Mouse (Mus musculus) kidney, adult 2 months (tissue): ENCODE data around the gene Kmt2c. TPM values are rescaled to one million over a fixed set of nuclear protein-coding genes. Genes with fewer than 3 reads are reported as not detected.

Source experiments
- DNase-seq: peaks from one replicate; pipeline ENCODE4 v3.0.0; 2021
- H3K27ac ChIP-seq: fragments of 200-500 bp; 2 replicates; pipeline ENCODE4 v1.5.1; 2012; ENCODE audit warnings: low read depth, low read length, control low read depth, inconsistent platforms; ENCODE audit not compliant: insufficient read depth
- H3K27me3 ChIP-seq: fragments of 200-500 bp; replicated peaks from 2 replicates; pipeline ENCODE4 v1.6.1; 2012; ENCODE audit warnings: mild to moderate bottlenecking, moderate library complexity, low read length, inconsistent platforms; ENCODE audit not compliant: control insufficient read depth, insufficient read depth
- H3K36me3 ChIP-seq: fragments of 200-500 bp; 2 replicates; pipeline ENCODE4 v1.6.1; 2012; ENCODE audit warnings: mild to moderate bottlenecking, moderate library complexity, low read length, inconsistent platforms; ENCODE audit not compliant: control insufficient read depth, insufficient read depth
- H3K4me1 ChIP-seq: fragments of 200-500 bp; 2 replicates; pipeline ENCODE4 v1.6.1; 2011; ENCODE audit warnings: low read length; ENCODE audit not compliant: control insufficient read depth, insufficient read depth
- H3K4me3 ChIP-seq: fragments of 200-500 bp; 2 replicates; pipeline ENCODE4 v1.5.1; 2011; ENCODE audit warnings: mild to moderate bottlenecking, low read depth, low read length, control low read depth; ENCODE audit not compliant: insufficient read depth
- CTCF ChIP-seq: fragments of 200-500 bp; conservative IDR thresholded peaks from 2 replicates; pipeline ENCODE4 v1.5.1; 2011; ENCODE audit warnings: low read depth, mild to moderate bottlenecking, control low read depth, low read length, moderate library complexity, mixed read lengths; ENCODE audit not compliant: insufficient read depth, insufficient read length
- POLR2A ChIP-seq: fragments of 200-500 bp; IDR thresholded peaks from one replicate; pipeline ENCODE4 v1.6.1; 2011; ENCODE audit warnings: low read depth, low read length, control low read depth
- WGBS: fragments of 180-500 bp; shearing (Covaris S2); methylation state at CpG from one replicate; pipeline ENCODE4 v1.1.7; 2018; 5-methylcytosine and 5-hydroxymethylcytosine counted together
- polyA plus RNA-seq: library from polyadenylated mRNA; depleted of rRNA; stranded (reverse); fragments of >200 nt; gene quantifications from 2 replicates; pipeline ENCODE4 v1.2.3, GENCODE M21; 2012

Gene Kmt2c
- polyA plus RNA-seq, 1 experiment = 11.8 TPM

- DNase-seq = no peak
- H3K4me3 ChIP-seq = no peak overlapping the region
- 66% methylated on average over 2 of the region's 2 CpGs for WGBS
- TF ChIP-seq CTCF = no peak
- TF ChIP-seq POLR2A = no peak
- H3K27me3 ChIP-seq = no peaks in the 10 kb centered on the region
- no peak overlapping the region for H3K27ac ChIP-seq
- H3K4me1 ChIP-seq = peaks cover 5% of the 10 kb centered on the region; the same call in 1 of the 2 replicates
- H3K36me3 ChIP-seq = no peaks in the 10 kb centered on the region
Measured at GRCm38 (mm10) chr5:25452691-25453090, 45.9 kb downstream of the Kmt2c start.

GRCm38 (mm10) chr5:25437508-25437907 is 61.1 kb downstream of the Kmt2c start:
- Histone ChIP-seq H3K4me1 (0 out of 2 replicates have a peak, but pooled peaks cover 5% of the 10 kb centered on the region), H3K27me3 (no peaks in the 10 kb centered on the region), H3K4me3 (no peak overlapping the region), H3K36me3 (no peaks in the 10 kb centered on the region), H3K27ac (no peak overlapping the region)
- no peak for TF ChIP-seq CTCF
- no peak for TF ChIP-seq POLR2A
- WGBS = 81% methylated on average over 1 of the region's 1 CpGs
- no peak for DNase-seq

- WGBS = 1% methylated on average over 3 of the region's 3 CpGs
Measured at GRCm38 (mm10) chr5:25436081-25436480, 62.5 kb downstream of the Kmt2c start.

DNA sequence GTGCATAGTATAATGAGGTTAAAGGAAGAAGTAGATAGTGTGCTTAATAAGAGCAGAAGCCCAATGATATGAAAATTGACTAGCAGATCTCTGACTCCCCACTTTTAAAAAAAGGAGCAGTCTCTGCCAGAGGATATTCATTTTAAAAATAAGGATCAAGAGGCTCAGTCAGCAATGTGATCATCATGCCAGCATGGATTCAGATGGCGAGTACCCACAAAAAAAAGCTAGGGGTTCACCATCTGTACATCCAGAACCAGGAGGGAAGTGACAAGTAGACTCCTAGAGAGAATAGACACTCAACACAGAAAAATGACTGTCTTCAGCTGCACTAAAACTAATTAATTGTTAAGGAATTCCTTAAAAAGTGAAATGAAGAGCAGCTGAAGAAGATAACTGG is 76.0 kb downstream of the Kmt2c start:
- no peak for DNase-seq
- Histone ChIP-seq H3K4me1 (no peaks in the 10 kb centered on the region), H3K27ac (no peak overlapping the region), H3K36me3 (no peaks in the 10 kb centered on the region), H3K27me3 (no peaks in the 10 kb centered on the region), H3K4me3 (no peak overlapping the region)
- TF ChIP-seq CTCF = no peak
- TF ChIP-seq POLR2A = no peak
- WGBS = 73% methylated on average over 1 of the region's 1 CpGs

More at GRCm38 (mm10) chr5:25436081-25436480, 62.5 kb downstream of the Kmt2c start:
- no peaks in the 10 kb centered on the region for H3K27me3 ChIP-seq
- H3K27ac ChIP-seq = no peak overlapping the region
- 0 out of 2 replicates have a peak, but pooled peaks cover 6% of the 10 kb centered on the region for H3K4me1 ChIP-seq
- no peak for TF ChIP-seq CTCF
- TF ChIP-seq POLR2A = no peak
- DNase-seq = peak; percentile 74
- no peak overlapping the region for H3K4me3 ChIP-seq
- H3K36me3 ChIP-seq = no peaks in the 10 kb centered on the region

- WGBS = 29% methylated on average over 3 of the region's 3 CpGs
Measured at GRCm38 (mm10) chr5:25420601-25421000, 78.0 kb downstream of the Kmt2c start.

DNA sequence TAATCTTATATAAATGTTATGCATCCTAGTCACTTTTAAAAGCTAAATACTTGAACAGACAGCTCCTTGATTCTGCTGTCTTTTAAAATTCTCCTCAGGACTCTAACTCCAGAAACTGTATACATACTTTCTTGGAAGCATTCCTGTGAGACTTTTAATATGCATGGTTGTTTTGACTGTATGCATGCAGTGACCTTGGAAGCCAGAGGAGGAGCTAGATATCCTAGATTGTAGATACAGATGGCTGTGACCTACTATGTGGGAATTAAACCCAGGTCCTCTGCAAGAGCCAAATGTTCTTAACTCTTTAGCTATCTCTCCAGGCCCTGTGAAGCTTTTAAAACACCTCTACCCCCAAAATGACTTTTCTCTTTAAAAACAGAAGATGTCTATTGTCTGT is 83.2 kb downstream of the Kmt2c start:
- no peaks in the 10 kb centered on the region for H3K27me3 ChIP-seq
- TF ChIP-seq CTCF (no peak), POLR2A (no peak)
- no peak for DNase-seq

More at GRCm38 (mm10) chr5:25420601-25421000, 78.0 kb downstream of the Kmt2c start:
- no peaks in the 10 kb centered on the region for H3K27me3 ChIP-seq
- no peak for TF ChIP-seq POLR2A
- TF ChIP-seq CTCF = 0 out of 2 replicates have a peak, but pooled peaks have one; percentile 15
- no peaks in the 10 kb centered on the region for H3K36me3 ChIP-seq
- H3K4me3 ChIP-seq = no peak overlapping the region
- H3K4me1 ChIP-seq = peaks cover 3% of the 10 kb centered on the region; the same call in 1 of the 2 replicates
- peak; percentile 71 for DNase-seq
- no peak overlapping the region for H3K27ac ChIP-seq

DNA sequence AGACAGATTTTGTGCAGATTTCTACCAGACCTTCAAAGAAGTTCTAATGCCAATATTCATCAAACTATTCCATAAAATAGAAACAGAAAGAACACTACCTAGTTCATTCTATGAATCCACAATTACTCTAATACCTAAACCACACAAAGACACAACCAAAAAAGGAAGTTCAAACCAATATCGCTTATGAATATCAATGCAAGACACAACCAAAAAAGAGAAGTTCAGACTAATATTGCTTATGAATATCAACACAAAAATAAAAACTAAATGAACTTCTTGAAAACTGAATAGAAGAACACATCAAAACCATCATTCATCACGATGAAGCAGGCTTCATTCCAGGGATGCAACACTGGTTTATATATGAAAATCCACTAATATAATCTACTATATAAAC is 101.9 kb downstream of the Kmt2c start:
- no peak for DNase-seq
- Histone ChIP-seq H3K4me3 (no peak overlapping the region), H3K4me1 (no peaks in the 10 kb centered on the region), H3K27me3 (no peaks in the 10 kb centered on the region), H3K36me3 (peaks cover 2% of the 10 kb centered on the region; the same call in 1 of the 2 replicates), H3K27ac (no peak overlapping the region)
- no peak for TF ChIP-seq CTCF
- no peak for TF ChIP-seq POLR2A
- 97% methylated on average over 2 of the region's 2 CpGs for WGBS

More for the DNA sequence above, 83.2 kb downstream of the Kmt2c start:
- Histone ChIP-seq H3K4me1 (peaks cover 3% of the 10 kb centered on the region; the same call in 1 of the 2 replicates), H3K27ac (no peak overlapping the region), H3K36me3 (no peaks in the 10 kb centered on the region), H3K4me3 (no peak overlapping the region)

DNA sequence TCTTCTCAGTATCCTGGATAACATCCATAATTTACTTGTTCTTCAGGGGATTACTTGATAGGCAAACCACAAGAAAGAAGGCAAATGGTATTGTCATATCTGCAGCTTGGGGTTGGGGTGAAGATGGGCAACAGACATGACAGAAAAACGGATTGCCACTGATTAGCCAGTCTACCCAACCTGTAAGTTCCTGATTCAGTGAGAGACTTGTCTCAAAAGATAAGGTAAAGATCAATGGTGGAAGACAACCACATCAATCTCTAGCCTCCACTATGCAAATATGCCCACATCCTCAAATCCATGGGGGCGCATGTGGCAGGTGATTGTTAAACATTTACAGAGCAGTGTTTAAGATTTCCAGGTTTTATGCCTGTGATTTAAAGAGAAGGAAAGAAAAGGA is 105.9 kb downstream of the Kmt2c start:
- H3K27ac ChIP-seq = no peak overlapping the region
- no peak for DNase-seq
- 74% methylated on average over 2 of the region's 2 CpGs for WGBS
- TF ChIP-seq POLR2A = no peak
- TF ChIP-seq CTCF = no peak
- no peaks in the 10 kb centered on the region for H3K4me1 ChIP-seq
- H3K27me3 ChIP-seq = no peaks in the 10 kb centered on the region
- H3K36me3 ChIP-seq = peaks cover 2% of the 10 kb centered on the region; the same call in 1 of the 2 replicates
- H3K4me3 ChIP-seq = no peak overlapping the region
